Mouse (Mus musculus): ENCODE measurements around the gene Cdh23.

GRCm38 (mm10) chr10:60571491-60571890 is 124.8 kb downstream of the Cdh23 start:
- no peak for TF ChIP-seq HCFC1 (IDR thresholded peaks at IDR 0.05; ENCODE audit: borderline replicate concordance, insufficient read depth, low read length)
- TF ChIP-seq CHD2 (IDR thresholded peaks at IDR 0.05; ENCODE audit: low read depth, low read length) = no peak
- TF ChIP-seq MAFK (IDR thresholded peaks at IDR 0.05; ENCODE audit: insufficient read depth, low read depth, low read length) = no peak
